Mouse (Mus musculus) spleen, postnatal 10 days (tissue): ENCODE results near the gene Plb1.

Experiments
- DNase-seq, 2 experiments: peaks; one replicate each; pipeline ENCODE4 v3.0.0; 2021 to 2022; ENCODE audit warnings: low spot score in 2 of 2

The Plb1 gene

GRCm38 (mm10) chr5:32245385-32245784, 12.9 kb downstream of the Plb1 start:
- no peak for DNase-seq

GRCm38 (mm10) chr5:32260751-32261150, 28.2 kb downstream of the Plb1 start:
- DNase-seq: no peak

- DNase-seq: no peak
Observed at GRCm38 (mm10) chr5:32261251-32261650, 28.7 kb downstream of the Plb1 start.

GRCm38 (mm10) chr5:32262534-32262933, 30.0 kb downstream of the Plb1 start:
- DNase-seq: no peak

GRCm38 (mm10) chr5:32272502-32272901, 40.0 kb downstream of the Plb1 start:
- no peak for DNase-seq

GRCm38 (mm10) chr5:32278000-32278694, 45.6 kb downstream of the Plb1 start:
- no peak for DNase-seq

GRCm38 (mm10) chr5:32280066-32280465, 47.6 kb downstream of the Plb1 start:
- no peak for DNase-seq

- DNase-seq: no peak
Observed at GRCm38 (mm10) chr5:32282345-32282744, 49.8 kb downstream of the Plb1 start.

- DNase-seq: no peak
Observed at GRCm38 (mm10) chr5:32283457-32283856, 50.9 kb downstream of the Plb1 start.

GRCm38 (mm10) chr5:32286315-32286714, 53.8 kb downstream of the Plb1 start:
- DNase-seq: no peak

GRCm38 (mm10) chr5:32288021-32288420, 55.5 kb downstream of the Plb1 start:
- DNase-seq: no peak

GRCm38 (mm10) chr5:32291316-32291715, 58.8 kb downstream of the Plb1 start:
- DNase-seq: no peak

- DNase-seq: peak in 1 of 2 experiments; percentile 46
Observed at GRCm38 (mm10) chr5:32302991-32303921, 70.7 kb downstream of the Plb1 start.

GRCm38 (mm10) chr5:32307106-32307505, 74.6 kb downstream of the Plb1 start:
- no peak for DNase-seq

GRCm38 (mm10) chr5:32308647-32309046, 76.1 kb downstream of the Plb1 start:
- no peak for DNase-seq

GRCm38 (mm10) chr5:32309714-32310113, 77.2 kb downstream of the Plb1 start:
- no peak for DNase-seq

- no peak for DNase-seq
Observed at GRCm38 (mm10) chr5:32310802-32311201, 78.3 kb downstream of the Plb1 start.

- no peak for DNase-seq
Observed at GRCm38 (mm10) chr5:32311589-32312166, 79.2 kb downstream of the Plb1 start.

GRCm38 (mm10) chr5:32313671-32314070, 81.2 kb downstream of the Plb1 start:
- DNase-seq: peak in 1 of 2 experiments; percentile 55

- no peak for DNase-seq
Observed at GRCm38 (mm10) chr5:32314731-32315130, 82.2 kb downstream of the Plb1 start.

- DNase-seq: peak in 1 of 2 experiments; percentile 35
Observed at GRCm38 (mm10) chr5:32322146-32322811, 89.8 kb downstream of the Plb1 start.

- DNase-seq: no peak
Observed at GRCm38 (mm10) chr5:32328139-32328538, 95.6 kb downstream of the Plb1 start.
